Mouse (Mus musculus): ENCODE measurements at regions not wholly inside any gene's neighbourhood (a gene's known extent, or its start where the extent isn't known, plus 50 kb on each side); places are given as distances from the start of the nearest gene placed in this dataset.

DNA sequence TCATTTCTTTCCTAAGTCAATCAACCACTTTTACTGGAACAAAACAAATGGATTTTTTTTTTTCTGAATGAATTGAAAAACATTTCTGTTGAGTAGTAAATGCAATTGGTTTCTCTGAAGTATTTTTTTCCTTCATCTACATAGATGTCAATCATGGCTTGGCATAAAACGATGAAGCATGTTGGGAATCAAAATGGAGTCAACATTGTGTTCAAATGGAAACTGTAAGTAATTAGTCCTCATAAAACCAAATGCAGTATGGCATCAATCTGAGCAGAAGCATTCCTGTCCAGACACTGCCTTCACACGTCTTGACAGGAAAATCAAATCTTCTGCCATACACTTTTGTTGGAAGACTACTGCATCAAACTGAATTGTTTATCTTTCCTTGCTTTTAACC, 237.0 kb downstream of the Pcdh18 start:
- no peak for DNase-seq (ENCODE audit: low read depth, low spot score)

DNA sequence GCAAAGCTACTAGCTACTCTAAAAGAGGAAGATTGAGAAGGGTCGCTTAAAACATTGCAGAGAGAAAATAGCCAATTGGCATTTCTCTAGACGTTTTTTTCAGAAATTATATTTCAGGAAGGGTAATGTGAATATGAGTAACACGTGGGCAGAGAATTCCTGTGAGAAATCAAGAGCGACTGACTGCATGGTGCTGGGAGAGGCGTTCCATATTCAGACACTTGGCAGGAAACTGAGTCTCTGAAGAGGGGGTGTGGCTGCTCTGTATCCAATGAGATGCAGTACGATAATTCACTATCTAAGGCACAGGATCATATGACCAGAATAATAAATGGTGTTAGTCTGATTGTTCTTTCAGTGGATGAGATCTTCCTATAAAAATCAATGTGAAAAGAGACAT, 252.5 kb downstream of the Pcdh18 start:
- no peak for DNase-seq (ENCODE audit: low read depth, low spot score)

DNA sequence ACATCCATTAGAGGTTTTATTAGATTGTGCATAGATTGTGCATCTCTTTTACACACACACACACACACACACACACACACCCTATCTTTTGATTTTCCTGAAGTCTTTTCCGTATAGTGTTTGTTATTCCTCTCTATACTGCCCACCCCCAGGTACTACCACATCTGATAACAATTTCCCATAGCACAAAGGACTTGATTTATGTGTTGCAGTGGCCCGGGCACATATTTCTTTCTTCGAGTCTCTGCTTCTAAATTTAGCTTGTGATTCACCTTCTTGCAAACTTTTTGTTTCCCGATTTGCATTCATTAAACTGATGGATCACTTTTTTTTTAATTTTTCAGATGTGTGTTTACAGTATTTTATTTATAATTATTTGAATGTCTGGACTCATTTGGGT, 254.8 kb downstream of the Pcdh18 start:
- DNase-seq (ENCODE audit: low read depth, low spot score) = no peak

DNA sequence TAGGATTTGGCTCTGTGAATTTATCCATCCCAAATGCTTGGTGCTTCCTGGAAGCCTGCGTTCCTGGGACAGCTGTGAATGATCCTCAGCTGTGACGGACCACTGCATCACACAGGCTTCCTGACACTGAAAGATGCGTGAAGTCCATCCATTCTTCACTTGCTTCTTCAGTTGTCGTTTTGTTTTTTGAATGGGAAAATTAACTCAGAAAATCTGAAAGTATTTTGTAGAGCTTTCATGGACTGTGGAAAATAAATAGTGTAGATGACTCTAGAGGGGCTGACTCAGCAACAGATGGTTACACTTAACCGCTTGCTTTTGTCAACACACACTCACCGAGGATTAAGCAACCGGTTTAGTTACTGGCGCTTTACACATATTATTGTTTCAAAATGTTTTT, 272.0 kb downstream of the Pcdh18 start:
- DNase-seq (ENCODE audit: low read depth, low spot score) = no peak

Measured in R1 (cell line).